Mouse (Mus musculus) CD4-positive naive resting alpha-beta T cell, adult 76 days (primary cell): Measurements from ENCODE around the gene Cachd1. TPM values are rescaled to one million over a fixed set of nuclear protein-coding genes. Genes with fewer than 3 reads are reported as not detected.

Source experiments
- total RNA-seq: library from RNA; stranded (reverse); gene quantifications from one replicate; pipeline ENCODE4 v1.2.4, GENCODE M21; 2023

The Cachd1 gene
- total RNA-seq, result not detected

GRCm38 (mm10) chr4:100776043-100776870 lies at the start of gene Cachd1:
Gene Cachd1, plus strand, starts transcription at chr4:100776675.

GRCm38 (mm10) chr4:101020596-101020995 lies 244.1 kb downstream of the Cachd1 start, which contains the start of gene Gm10577:
Gene Gm10577, minus strand, starts transcription at chr4:101020696.

GRCm38 (mm10) chr4:101068786-101069153 lies 292.3 kb downstream of the Cachd1 start, which contains the start of gene Raver2:
Gene Raver2, plus strand, starts transcription at chr4:101068983.

Other genes starting within 250 kb of the Cachd1 start
- not detected for gene Gm10577, start 244.0 kb downstream of the Cachd1 start, total RNA-seq